Mouse (Mus musculus): Measurements from ENCODE around the gene Rasgef1c.
A peak's percentile ranks its signal among the peaks of the same experiment; 100 is the strongest.

Rasgef1c gene

GRCm38 (mm10) chr11:49926183-49926582 lies 24.5 kb downstream of the Rasgef1c start:
- DNase-seq (ENCODE audit: low read depth, low spot score) = no peak

DNA sequence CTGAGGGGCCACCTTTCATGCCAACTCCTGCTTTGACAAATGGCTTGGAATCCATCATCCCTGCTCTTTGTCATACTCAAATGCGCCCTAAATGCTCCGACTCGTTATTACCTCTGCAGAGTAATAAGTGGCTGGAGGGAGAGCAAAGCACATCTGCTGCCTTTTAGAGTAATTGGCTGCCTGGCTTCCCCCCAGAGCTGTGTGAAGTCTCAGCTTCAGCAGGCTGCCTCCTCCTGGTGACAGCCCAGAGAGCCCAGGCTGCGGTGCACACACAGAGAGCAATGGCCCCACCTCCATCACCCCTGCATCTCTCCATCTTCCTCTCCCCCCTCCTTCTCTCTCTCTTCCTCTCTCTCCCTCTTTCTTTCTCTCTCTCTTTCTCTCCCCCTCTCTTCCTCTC lies 25.5 kb downstream of the Rasgef1c start:
- DNase-seq (ENCODE audit: low read depth, low spot score) = no peak

- DNase-seq (ENCODE audit: low read depth, low spot score) = no peak
These were observed 26.0 kb downstream of the Rasgef1c start for GRCm38 (mm10) chr11:49927670-49928069.

DNA sequence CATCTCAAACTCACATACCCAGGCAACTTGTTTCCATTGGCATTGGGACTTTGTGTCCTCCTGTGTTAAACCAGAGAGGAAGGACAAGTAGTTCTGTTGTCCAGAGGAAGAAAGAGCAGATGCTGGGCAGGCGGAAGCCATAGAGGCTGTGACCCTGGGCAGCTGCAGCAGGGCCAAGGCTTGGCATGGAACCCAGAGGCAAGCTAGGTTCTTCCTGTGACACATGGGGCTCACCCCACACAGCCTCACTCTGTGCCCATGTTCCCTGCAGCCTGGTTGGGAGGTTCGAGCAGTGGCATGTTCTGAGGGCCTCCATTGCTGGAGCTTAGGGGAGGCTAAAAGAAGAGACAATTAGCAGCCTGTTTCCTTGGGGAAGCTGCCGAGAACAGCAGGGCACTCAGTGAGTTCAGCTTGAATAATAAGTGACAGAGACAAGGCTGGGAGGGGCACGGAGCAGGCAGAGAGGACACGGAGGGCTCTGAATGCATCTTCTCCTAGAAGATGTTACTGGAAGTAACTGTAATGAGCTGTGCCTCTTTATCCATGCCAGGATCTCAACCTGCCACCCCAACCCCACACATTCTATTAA lies 29.5 kb downstream of the Rasgef1c start:
- DNase-seq (ENCODE audit: low read depth, low spot score) = no peak

GRCm38 (mm10) chr11:49931853-49932252 lies 30.2 kb downstream of the Rasgef1c start:
- DNase-seq (ENCODE audit: low read depth, low spot score) = no peak

DNA sequence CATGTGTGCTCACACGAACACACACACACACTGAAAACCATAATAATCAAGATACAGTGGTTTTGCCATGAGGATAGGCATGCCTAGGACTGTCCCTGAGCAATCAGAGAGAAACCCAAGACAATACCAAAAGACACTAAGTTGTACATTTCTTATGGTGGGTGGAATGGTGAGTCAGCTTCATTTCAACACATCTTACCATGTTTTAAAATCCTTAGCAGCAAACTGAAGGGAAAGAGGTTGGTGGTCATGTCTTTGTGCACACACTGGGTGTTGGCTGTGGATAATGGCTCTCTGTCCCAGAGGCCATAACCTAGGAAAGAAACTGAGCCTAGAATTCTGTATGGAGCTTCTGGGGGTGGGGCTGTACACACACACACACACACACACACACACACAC lies 32.2 kb downstream of the Rasgef1c start:
- DNase-seq (ENCODE audit: low read depth, low spot score) = no peak

DNA sequence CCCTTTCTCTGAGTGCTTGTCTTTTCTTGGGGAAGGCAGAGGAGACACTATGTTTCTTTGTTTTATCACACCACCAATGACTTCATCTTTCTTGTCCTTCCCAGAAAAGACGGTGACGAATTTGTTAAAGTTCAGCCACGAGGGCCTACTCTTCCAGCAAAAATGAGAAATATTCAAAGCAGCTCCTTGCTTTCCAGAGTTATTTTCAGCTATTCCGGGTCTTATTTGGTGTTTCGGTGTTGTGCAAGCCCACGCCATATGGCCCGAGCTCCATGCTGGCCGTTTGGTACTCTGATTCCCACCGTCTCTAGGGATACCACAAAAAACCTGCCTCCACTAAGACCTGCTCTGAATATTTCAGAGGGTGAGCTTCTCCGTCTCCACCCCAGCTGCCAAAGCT lies 32.7 kb downstream of the Rasgef1c start:
- peak; percentile 9 for DNase-seq (ENCODE audit: low read depth, low spot score)

GRCm38 (mm10) chr11:49936458-49936857 lies 34.8 kb downstream of the Rasgef1c start:
- no peak for DNase-seq (ENCODE audit: low read depth, low spot score)

DNA sequence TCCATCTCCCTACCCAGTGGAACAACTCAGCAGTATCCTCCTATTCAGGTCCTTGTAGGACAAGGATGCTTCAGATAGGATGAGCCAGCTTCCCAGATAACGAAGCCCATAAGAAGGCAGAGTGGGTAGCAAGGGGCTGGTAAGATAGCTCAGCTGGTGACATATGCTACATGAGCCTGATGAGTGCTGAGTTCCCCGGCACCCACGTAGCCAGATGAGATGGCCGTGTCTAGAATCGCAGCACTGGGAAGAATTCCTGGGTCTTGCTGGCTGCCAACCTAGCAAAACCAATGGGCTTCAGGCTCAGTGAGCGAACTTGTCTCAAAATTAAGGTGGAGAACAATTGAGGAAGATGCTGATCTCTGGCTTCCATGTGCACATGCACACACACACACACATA lies 36.1 kb downstream of the Rasgef1c start:
- no peak for DNase-seq (ENCODE audit: low read depth, low spot score)

DNA sequence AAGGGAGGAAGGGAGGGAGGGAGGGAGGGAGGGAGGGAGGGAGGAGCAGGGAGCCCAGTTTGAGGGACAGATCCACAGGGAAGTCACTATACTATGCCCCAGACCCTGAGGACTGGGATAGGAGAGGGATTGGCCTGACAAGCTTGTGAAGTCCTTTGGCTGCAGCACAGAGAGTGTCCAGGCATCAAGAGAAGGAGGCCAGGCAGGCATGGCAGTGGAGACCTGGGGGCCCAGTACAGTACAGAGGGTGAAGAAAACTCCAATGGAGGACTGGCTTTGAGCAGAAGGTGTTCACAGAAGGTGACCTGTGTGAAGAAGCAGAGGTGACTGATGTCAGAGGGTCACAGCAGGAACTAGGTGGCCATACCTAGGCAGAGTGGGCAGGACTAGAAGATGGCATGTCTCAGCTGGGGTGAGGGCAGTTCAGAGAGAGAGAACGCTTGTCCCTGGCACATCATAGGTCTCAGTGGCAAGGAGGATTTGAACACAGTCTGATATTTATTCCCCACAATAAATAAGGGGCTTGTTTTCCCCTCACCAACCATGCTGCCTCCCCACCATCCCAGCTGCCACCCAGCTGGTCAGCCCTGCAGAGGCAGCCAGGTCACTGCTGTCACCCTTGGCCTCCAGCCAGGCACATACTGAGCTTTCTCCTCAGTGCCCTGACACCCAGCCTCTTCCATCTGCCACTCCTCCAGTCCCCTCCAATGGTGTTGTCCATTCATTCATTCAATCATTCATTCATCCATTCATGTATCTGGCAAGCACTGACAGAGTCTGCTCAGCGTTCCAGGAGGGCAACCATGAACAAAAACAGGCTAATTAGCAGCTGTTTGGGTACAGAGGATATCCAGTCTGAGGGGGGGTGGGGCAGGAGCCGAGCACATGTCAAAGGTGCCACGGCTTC lies 36.9 kb downstream of the Rasgef1c start:
- no peak for DNase-seq (ENCODE audit: low read depth, low spot score)

DNA sequence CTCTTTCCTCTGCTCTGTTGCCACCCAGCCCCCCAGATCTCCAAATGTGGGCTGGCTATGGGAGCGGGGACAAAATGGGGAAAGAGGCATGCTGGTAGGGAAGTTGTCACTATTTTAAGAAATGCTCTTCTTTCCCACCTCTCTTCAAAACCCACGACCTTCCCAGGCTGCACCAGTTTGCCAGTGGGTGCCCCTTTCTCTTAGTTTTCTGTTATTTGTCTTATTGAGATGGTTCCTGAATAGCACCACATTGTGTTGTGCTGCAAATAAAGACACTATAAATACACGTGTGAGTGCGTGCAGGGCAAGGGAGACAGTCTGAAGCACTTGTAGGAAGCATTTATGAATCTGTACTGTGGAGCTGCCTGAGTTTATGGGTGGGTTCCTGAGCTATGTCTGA lies 41.2 kb downstream of the Rasgef1c start:
- DNase-seq (ENCODE audit: low read depth, low spot score) = no peak

- no peak for DNase-seq (ENCODE audit: low read depth, low spot score)
These were observed 42.3 kb downstream of the Rasgef1c start for GRCm38 (mm10) chr11:49943901-49944300.

DNA sequence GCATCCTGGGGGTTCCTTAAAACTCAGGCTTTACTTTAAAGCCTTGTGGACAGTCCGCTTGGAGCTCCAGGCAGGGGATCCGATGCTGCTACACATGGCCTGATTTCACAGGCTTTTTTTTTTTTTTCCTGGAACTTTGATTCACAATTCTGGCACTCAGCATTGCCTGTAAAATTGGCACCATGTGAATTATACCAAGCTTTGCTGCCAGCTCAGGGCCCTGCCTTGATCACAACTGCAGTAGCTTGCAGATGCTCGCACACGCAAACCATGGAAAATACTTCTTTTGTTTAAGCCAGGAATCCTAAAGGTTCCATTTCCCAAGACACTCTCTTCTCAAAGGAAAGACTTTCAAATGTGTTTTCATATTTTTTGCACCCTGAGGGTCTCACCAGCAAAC lies 44.1 kb downstream of the Rasgef1c start:
- no peak for DNase-seq (ENCODE audit: low read depth, low spot score)

DNA sequence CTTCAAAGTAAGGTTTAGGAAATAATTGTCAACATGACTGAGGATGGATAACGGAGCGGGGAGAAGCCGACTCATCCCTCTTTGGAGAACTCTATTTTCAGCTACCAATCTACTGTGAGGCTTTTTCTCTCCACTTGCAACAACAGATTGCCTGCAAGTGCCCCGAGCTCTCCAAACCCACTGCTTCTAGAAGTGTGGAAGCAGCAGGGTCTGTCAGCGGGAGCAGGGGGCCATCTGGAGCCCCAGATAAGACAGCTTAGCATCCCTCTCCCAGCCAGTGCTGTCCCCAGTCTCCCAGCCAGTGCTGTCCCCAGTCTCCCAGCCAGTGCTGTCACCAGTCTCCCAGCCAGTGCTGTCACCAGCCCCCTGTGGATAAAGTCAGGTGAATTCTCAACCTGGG lies 48.2 kb downstream of the Rasgef1c start:
- DNase-seq (ENCODE audit: low read depth, low spot score) = no peak

- DNase-seq (ENCODE audit: low read depth, low spot score) = no peak
These were observed 52.0 kb downstream of the Rasgef1c start for GRCm38 (mm10) chr11:49953616-49954015.

GRCm38 (mm10) chr11:49955577-49956261 lies 54.1 kb downstream of the Rasgef1c start:
- DNase-seq (ENCODE audit: low read depth, low spot score) = peak; percentile 75

GRCm38 (mm10) chr11:49958017-49958416 lies 56.4 kb downstream of the Rasgef1c start:
- DNase-seq (ENCODE audit: low read depth, low spot score) = no peak

GRCm38 (mm10) chr11:49961098-49961740 lies 59.6 kb downstream of the Rasgef1c start:
- DNase-seq (ENCODE audit: low read depth, low spot score) = peak; percentile 69

DNA sequence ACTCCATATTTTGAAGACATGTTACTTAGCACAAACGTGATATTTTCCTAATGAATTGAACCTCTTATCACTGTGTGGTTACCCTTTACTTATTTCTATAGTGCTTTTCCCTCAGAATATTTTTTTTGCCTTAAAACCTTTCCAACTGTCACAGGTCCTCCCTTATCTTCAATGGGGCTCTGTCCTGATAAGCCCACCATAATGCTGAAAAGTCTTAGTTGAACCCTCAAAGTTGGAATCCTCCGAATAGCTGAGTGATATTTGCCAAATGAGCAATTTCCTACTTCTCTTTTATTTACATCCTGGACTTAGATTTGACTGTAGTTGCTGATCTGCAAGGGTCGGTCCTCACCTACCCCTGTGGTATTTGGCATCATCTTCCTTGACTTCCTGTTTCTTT lies 63.7 kb downstream of the Rasgef1c start:
- no peak for DNase-seq (ENCODE audit: low read depth, low spot score)

- DNase-seq (ENCODE audit: low read depth, low spot score) = no peak
These were observed 68.1 kb downstream of the Rasgef1c start for GRCm38 (mm10) chr11:49969692-49970091.

DNA sequence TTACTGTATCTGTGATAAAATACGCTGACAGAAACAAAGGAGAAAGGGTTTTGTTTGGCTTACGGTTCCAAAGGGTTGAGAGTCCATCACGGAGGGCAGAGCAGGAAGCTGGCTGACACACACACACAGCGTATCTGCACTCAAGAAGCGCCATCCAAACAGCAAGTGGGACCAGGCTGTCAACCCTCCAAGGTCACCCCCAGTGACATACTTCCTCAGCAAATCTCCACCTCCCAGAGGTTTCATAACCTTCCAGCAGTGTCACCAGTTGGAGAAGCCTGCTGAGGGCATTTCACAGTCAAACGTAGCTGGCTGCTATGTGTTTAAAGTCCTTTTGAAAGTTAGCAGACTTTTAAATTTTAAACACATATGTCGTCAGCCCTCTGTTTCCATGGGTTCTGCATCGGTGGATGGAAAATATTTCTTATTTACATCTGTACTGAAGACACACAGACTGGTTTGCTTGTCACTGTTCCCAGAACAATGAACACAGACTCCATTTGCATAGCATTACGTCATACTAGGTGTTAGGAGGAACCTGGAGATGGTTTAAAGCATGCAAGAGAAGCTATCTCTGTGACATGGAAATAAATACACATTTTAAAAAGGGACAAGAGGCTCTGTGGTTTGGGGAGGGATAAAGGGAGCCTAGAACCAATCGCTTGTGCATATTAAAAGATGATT lies 72.2 kb downstream of the Rasgef1c start:
- DNase-seq (ENCODE audit: low read depth, low spot score) = no peak

Data from 3T3-L1 (cell line).